Mouse (Mus musculus): Measurements from ENCODE around the gene Sept11. TPM values are rescaled to one million over a fixed set of nuclear protein-coding genes. Genes with fewer than 3 reads are reported as not detected.

Sept11 gene
- total RNA-seq, 1 experiment: 124 TPM

GRCm38 (mm10) chr5:93128765-93129164, 35.5 kb downstream of the Sept11 start:
- no peaks in the 10 kb centered on the region for H3K36me3 ChIP-seq (ENCODE audit: control insufficient read depth, insufficient read depth, low read length, poor library complexity, severe bottlenecking)
- TF ChIP-seq ZNF384 (IDR thresholded peaks at IDR 0.05; ENCODE audit: low read depth, low read length): no peak
- no peak for TF ChIP-seq MAFK (IDR thresholded peaks at IDR 0.05; ENCODE audit: insufficient read depth, low read depth, low read length)
- TF ChIP-seq HCFC1 (IDR thresholded peaks at IDR 0.05; ENCODE audit: borderline replicate concordance, insufficient read depth, low read length): no peak
- TF ChIP-seq CHD2 (IDR thresholded peaks at IDR 0.05; ENCODE audit: low read depth, low read length): no peak
- TF ChIP-seq ZC3H11A (IDR thresholded peaks at IDR 0.05; ENCODE audit: borderline replicate concordance, low read depth, low read length): no peak
- no peak for DNase-seq (ENCODE audit: low read depth, low spot score)
- in situ Hi-C loops (cut with MboI; ENCODE audit: low sequenced_read_pairs in 2 of 2, unreplicated experiment in 2 of 2): no loop called here
- H3K4me3 ChIP-seq (ENCODE audit: insufficient read depth in 1 of 2, low read depth in 1 of 2, low read length in 2 of 2, poor library complexity in 1 of 2, severe bottlenecking in 1 of 2): no peak overlapping the region
- H3K9me3 ChIP-seq (ENCODE audit: control insufficient read depth, insufficient read depth, low read depth, low read length): no peaks in the 10 kb centered on the region
- no peak overlapping the region for H3K9ac ChIP-seq (ENCODE audit: insufficient read depth, low read depth, low read length, poor library complexity, severe bottlenecking)
- H3K27ac ChIP-seq (ENCODE audit: insufficient read depth, low read depth, low read length, poor library complexity, severe bottlenecking): no peak overlapping the region
- peaks cover 11 to 37% of the 10 kb centered on the region in 2 experiments for H3K4me1 ChIP-seq (ENCODE audit: control insufficient read depth in 2 of 2, insufficient read depth in 2 of 2, low read length in 2 of 2, poor library complexity in 1 of 2)

- TF ChIP-seq MAFK (IDR thresholded peaks at IDR 0.05; ENCODE audit: insufficient read depth, low read depth, low read length) (peak; percentile 46; the same call in 1 of the 2 replicates), CHD2 (IDR thresholded peaks at IDR 0.05; ENCODE audit: low read depth, low read length) (no peak), ZNF384 (IDR thresholded peaks at IDR 0.05; ENCODE audit: low read depth, low read length) (no peak)
- H3K9ac ChIP-seq (ENCODE audit: insufficient read depth, low read depth, low read length, poor library complexity, severe bottlenecking): no peak overlapping the region
- peaks cover 11 to 28% of the 10 kb centered on the region in 2 experiments for H3K4me1 ChIP-seq (ENCODE audit: control insufficient read depth in 2 of 2, insufficient read depth in 2 of 2, low read length in 2 of 2, poor library complexity in 1 of 2)
- no peaks in the 10 kb centered on the region for H3K36me3 ChIP-seq (ENCODE audit: control insufficient read depth, insufficient read depth, low read length, poor library complexity, severe bottlenecking)
- no peak overlapping the region for H3K4me3 ChIP-seq (ENCODE audit: insufficient read depth in 1 of 2, low read depth in 1 of 2, low read length in 2 of 2, poor library complexity in 1 of 2, severe bottlenecking in 1 of 2)
- in situ Hi-C loops (cut with MboI; ENCODE audit: low sequenced_read_pairs in 2 of 2, unreplicated experiment in 2 of 2): no loop called here
- H3K27ac ChIP-seq (ENCODE audit: insufficient read depth, low read depth, low read length, poor library complexity, severe bottlenecking): no peak overlapping the region
- H3K9me3 ChIP-seq (ENCODE audit: control insufficient read depth, insufficient read depth, low read depth, low read length): no peaks in the 10 kb centered on the region
- no peak for DNase-seq (ENCODE audit: low read depth, low spot score)
These were observed 36.7 kb downstream of the Sept11 start for GRCm38 (mm10) chr5:93129953-93130352.

DNA sequence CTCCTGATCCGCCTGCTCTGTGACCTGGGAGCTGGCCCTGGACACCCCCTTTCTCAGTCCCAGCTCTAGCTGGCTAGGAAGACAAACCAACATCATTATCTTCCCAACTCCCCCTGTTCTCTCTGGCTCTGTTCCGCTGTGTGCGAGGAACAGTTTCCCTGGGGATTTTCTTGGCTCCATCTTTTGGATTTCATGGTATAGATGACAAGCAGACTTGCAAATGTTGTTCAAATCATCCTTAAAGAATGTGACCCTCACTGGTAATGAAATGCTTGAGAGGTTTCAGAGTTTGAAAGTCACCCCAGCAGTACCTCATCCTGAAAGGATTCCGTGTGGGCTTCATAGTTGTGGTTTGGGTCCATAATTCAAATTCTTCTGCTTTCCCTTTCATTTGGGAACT, 38.2 kb downstream of the Sept11 start:
- Histone ChIP-seq H3K4me3 (ENCODE audit: insufficient read depth in 1 of 2, low read depth in 1 of 2, low read length in 2 of 2, poor library complexity in 1 of 2, severe bottlenecking in 1 of 2) (no peak overlapping the region), H3K36me3 (ENCODE audit: control insufficient read depth, insufficient read depth, low read length, poor library complexity, severe bottlenecking) (no peaks in the 10 kb centered on the region), H3K9me3 (ENCODE audit: control insufficient read depth, insufficient read depth, low read depth, low read length) (no peaks in the 10 kb centered on the region), H3K27ac (ENCODE audit: insufficient read depth, low read depth, low read length, poor library complexity, severe bottlenecking) (no peak overlapping the region), H3K9ac (ENCODE audit: insufficient read depth, low read depth, low read length, poor library complexity, severe bottlenecking) (no peak overlapping the region), H3K4me1 (ENCODE audit: control insufficient read depth in 2 of 2, insufficient read depth in 2 of 2, low read length in 2 of 2, poor library complexity in 1 of 2) (peaks cover 6 to 26% of the 10 kb centered on the region in 2 experiments)
- no peak for TF ChIP-seq MAFK (IDR thresholded peaks at IDR 0.05; ENCODE audit: insufficient read depth, low read depth, low read length)
- TF ChIP-seq CHD2 (IDR thresholded peaks at IDR 0.05; ENCODE audit: low read depth, low read length): no peak
- no peak for TF ChIP-seq HCFC1 (IDR thresholded peaks at IDR 0.05; ENCODE audit: borderline replicate concordance, insufficient read depth, low read length)
- no peak for TF ChIP-seq ZC3H11A (IDR thresholded peaks at IDR 0.05; ENCODE audit: borderline replicate concordance, low read depth, low read length)
- TF ChIP-seq ZNF384 (IDR thresholded peaks at IDR 0.05; ENCODE audit: low read depth, low read length): no peak
- DNase-seq (ENCODE audit: low read depth, low spot score): no peak
- in situ Hi-C loops (cut with MboI; ENCODE audit: low sequenced_read_pairs in 2 of 2, unreplicated experiment in 2 of 2): no loop called here

GRCm38 (mm10) chr5:93133445-93134244, 40.4 kb downstream of the Sept11 start:
- Histone ChIP-seq H3K36me3 (ENCODE audit: control insufficient read depth, insufficient read depth, low read length, poor library complexity, severe bottlenecking) (no peaks in the 10 kb centered on the region), H3K4me1 (ENCODE audit: control insufficient read depth in 2 of 2, insufficient read depth in 2 of 2, low read length in 2 of 2, poor library complexity in 1 of 2) (peaks cover 1 to 14% of the 10 kb centered on the region in 2 experiments; a peak in 2 of 4 replicates), H3K27ac (ENCODE audit: insufficient read depth, low read depth, low read length, poor library complexity, severe bottlenecking) (no peak overlapping the region), H3K4me3 (ENCODE audit: insufficient read depth in 1 of 2, low read depth in 1 of 2, low read length in 2 of 2, poor library complexity in 1 of 2, severe bottlenecking in 1 of 2) (no peak overlapping the region), H3K9ac (ENCODE audit: insufficient read depth, low read depth, low read length, poor library complexity, severe bottlenecking) (no peak overlapping the region), H3K9me3 (ENCODE audit: control insufficient read depth, insufficient read depth, low read depth, low read length) (no peaks in the 10 kb centered on the region)
- DNase-seq (ENCODE audit: low read depth, low spot score): no peak
- in situ Hi-C loops (cut with MboI; ENCODE audit: low sequenced_read_pairs in 2 of 2, unreplicated experiment in 2 of 2): no loop called here
- TF ChIP-seq CHD2 (IDR thresholded peaks at IDR 0.05; ENCODE audit: low read depth, low read length) (no peak), HCFC1 (IDR thresholded peaks at IDR 0.05; ENCODE audit: borderline replicate concordance, insufficient read depth, low read length) (no peak), MAFK (IDR thresholded peaks at IDR 0.05; ENCODE audit: insufficient read depth, low read depth, low read length) (no peak), ZNF384 (IDR thresholded peaks at IDR 0.05; ENCODE audit: low read depth, low read length) (no peak), ZC3H11A (IDR thresholded peaks at IDR 0.05; ENCODE audit: borderline replicate concordance, low read depth, low read length) (no peak)

Data from ES-E14 (cell line).